Mouse (Mus musculus) kidney, adult 2 months (tissue): ENCODE measurements at regions not wholly inside any gene's neighbourhood (a gene's known extent, or its start where the extent isn't known, plus 50 kb on each side); places are given as distances from the start of the nearest gene placed in this dataset.

Experiments used
- DNase-seq: peaks from one replicate; pipeline ENCODE4 v3.0.0; 2021
- H3K27ac ChIP-seq: fragments of 200-500 bp; 2 replicates; pipeline ENCODE4 v1.5.1; 2012; ENCODE audit warnings: low read depth, low read length, control low read depth, inconsistent platforms; ENCODE audit not compliant: insufficient read depth
- H3K27me3 ChIP-seq: fragments of 200-500 bp; replicated peaks from 2 replicates; pipeline ENCODE4 v1.6.1; 2012; ENCODE audit warnings: mild to moderate bottlenecking, moderate library complexity, low read length, inconsistent platforms; ENCODE audit not compliant: control insufficient read depth, insufficient read depth
- H3K36me3 ChIP-seq: fragments of 200-500 bp; 2 replicates; pipeline ENCODE4 v1.6.1; 2012; ENCODE audit warnings: mild to moderate bottlenecking, moderate library complexity, low read length, inconsistent platforms; ENCODE audit not compliant: control insufficient read depth, insufficient read depth
- H3K4me1 ChIP-seq: fragments of 200-500 bp; 2 replicates; pipeline ENCODE4 v1.6.1; 2011; ENCODE audit warnings: low read length; ENCODE audit not compliant: control insufficient read depth, insufficient read depth
- H3K4me3 ChIP-seq: fragments of 200-500 bp; 2 replicates; pipeline ENCODE4 v1.5.1; 2011; ENCODE audit warnings: mild to moderate bottlenecking, low read depth, low read length, control low read depth; ENCODE audit not compliant: insufficient read depth
- CTCF ChIP-seq: fragments of 200-500 bp; conservative IDR thresholded peaks from 2 replicates; pipeline ENCODE4 v1.5.1; 2011; ENCODE audit warnings: low read depth, mild to moderate bottlenecking, control low read depth, low read length, moderate library complexity, mixed read lengths; ENCODE audit not compliant: insufficient read depth, insufficient read length
- POLR2A ChIP-seq: fragments of 200-500 bp; IDR thresholded peaks from one replicate; pipeline ENCODE4 v1.6.1; 2011; ENCODE audit warnings: low read depth, low read length, control low read depth
- WGBS: fragments of 180-500 bp; shearing (Covaris S2); methylation state at CpG from one replicate; pipeline ENCODE4 v1.1.7; 2018; 5-methylcytosine and 5-hydroxymethylcytosine counted together

DNA sequence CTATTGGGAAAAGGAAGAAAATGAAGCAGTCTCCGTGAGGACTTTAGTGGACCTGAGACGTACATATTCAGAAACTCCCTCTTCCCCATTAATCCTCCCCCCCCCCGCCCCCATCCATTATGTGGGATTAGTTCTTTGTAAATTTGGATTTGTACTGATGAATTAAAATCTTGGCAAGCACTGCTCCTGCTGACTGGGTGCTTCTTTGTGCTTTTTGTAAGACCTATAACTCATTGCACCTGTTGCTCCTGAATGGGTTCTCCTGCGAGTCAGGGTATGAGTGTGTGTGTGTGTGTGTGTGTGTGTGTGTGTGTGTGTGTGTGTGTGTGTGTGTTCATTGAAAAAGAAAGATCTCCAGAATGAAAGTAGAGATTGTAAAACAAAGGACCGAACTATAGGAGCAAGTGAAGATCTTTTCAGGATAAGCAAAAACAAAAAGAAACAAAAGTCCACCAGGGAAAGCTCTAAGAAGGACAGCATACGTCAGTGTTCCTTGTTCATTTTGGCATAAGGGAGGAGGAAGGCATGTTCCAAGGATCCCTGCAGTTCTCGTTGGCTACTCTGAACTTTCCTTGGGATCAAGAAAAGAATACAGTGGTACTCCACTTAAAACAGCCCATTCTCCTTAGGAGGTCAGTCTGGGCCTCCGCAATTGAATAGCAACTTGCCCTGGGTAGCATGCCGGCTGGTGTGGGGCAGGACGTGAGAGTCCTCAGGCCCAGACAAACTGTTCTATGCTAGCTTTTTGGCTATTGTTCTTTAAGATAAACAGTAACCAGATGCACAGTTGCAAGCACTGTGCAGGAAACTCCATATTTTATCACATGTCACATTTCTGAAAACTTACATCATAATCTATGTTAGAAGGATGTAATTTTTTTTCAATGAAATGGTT is 131.9 kb upstream of the Zfp462 start:
- TF ChIP-seq POLR2A, result no peak
- TF ChIP-seq CTCF, result no peak
- no peak overlapping the region for H3K27ac ChIP-seq
- H3K36me3 ChIP-seq, result no peaks in the 10 kb centered on the region
- no peaks in the 10 kb centered on the region for H3K4me1 ChIP-seq
- no peak for DNase-seq
- WGBS, result 71% methylated on average over 10 of the region's 10 CpGs
- H3K4me3 ChIP-seq, result no peak overlapping the region
- H3K27me3 ChIP-seq, result no peaks in the 10 kb centered on the region; the same call in 1 of the 2 replicates

DNA sequence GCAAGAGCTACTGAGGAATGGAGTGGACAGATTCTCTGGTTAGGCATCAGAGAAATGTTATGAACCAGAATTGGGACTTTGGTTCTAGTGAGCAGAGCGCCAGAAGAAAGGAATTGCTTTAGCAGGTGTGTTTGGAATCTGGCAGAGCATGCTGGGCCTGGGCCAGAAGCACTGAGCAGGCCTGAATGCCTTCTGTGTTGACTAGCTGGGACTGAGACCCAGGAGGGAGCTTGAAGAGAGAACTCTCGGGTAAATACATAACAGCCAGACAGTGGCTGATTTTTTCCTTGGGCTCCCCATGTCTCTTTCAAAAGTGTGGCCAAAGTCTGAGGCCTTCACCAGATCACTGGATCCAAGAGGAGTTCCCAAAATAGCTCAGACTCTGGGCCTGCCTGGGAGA is 107.5 kb upstream of the Zfp462 start:
- H3K4me3 ChIP-seq, result no peak overlapping the region
- no peaks in the 10 kb centered on the region for H3K27me3 ChIP-seq
- H3K4me1 ChIP-seq, result no peaks in the 10 kb centered on the region
- DNase-seq, result peak; percentile 80
- TF ChIP-seq POLR2A (no peak), CTCF (no peak)
- WGBS, result 65% methylated on average over 2 of the region's 2 CpGs
- H3K36me3 ChIP-seq, result no peaks in the 10 kb centered on the region
- H3K27ac ChIP-seq, result no peak overlapping the region

DNA sequence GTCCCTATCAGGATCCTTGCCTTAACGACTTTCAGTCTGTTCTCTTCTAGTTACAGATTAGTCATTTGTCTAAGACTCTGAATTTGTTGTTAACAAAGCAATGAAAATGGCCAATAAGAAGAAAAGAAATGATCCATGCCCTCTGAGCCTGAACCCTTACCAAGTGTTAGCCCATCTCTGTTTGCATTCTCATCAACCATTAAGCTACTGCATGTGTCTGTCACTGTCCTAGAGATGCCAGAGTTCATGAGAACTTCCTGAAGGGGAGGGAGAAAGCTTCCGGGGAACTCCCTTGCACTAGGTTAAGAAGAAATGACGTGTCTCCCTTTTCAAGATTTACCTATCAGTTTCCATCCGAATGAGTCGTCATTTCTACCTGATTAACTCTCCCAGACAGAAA is 106.7 kb upstream of the Zfp462 start:
- H3K36me3 ChIP-seq, result no peaks in the 10 kb centered on the region
- 28% methylated on average over 5 of the region's 5 CpGs for WGBS
- H3K4me3 ChIP-seq, result no peak overlapping the region
- H3K27ac ChIP-seq, result no peak overlapping the region
- no peak for TF ChIP-seq POLR2A
- no peak for TF ChIP-seq CTCF
- H3K27me3 ChIP-seq, result no peaks in the 10 kb centered on the region
- peak; percentile 49 for DNase-seq
- H3K4me1 ChIP-seq, result no peaks in the 10 kb centered on the region

DNA sequence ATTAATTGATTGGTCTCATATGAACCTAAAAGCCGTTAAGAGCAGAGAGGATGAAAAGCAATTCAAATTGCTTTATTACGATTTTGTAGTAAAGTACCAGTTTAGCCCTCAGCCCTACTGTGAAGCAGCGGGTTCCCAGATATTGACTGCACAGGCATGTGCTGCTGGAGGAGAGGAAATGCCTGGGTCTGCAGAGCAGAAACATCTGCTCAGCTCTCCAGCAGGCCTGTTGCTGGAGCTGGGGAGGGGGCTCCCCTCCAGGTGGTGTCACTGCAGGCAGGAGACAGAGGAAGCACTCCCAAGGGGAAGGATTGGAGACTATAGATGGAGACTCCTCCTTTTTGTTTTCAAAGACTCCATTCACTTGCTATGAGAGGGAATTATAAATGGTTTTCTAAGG is 106.1 kb upstream of the Zfp462 start:
- no peak for DNase-seq
- Histone ChIP-seq H3K36me3 (no peaks in the 10 kb centered on the region), H3K4me1 (no peaks in the 10 kb centered on the region), H3K27ac (no peak overlapping the region), H3K27me3 (no peaks in the 10 kb centered on the region), H3K4me3 (no peak overlapping the region)
- no peak for TF ChIP-seq CTCF
- TF ChIP-seq POLR2A, result no peak
- WGBS, result 43% methylated on average over 3 of the region's 3 CpGs

GRCm38 (mm10) chr4:54852991-54853925 is 91.6 kb upstream of the Zfp462 start:
- Histone ChIP-seq H3K27ac (no peak overlapping the region), H3K36me3 (no peaks in the 10 kb centered on the region), H3K4me3 (no peak overlapping the region), H3K27me3 (no peaks in the 10 kb centered on the region), H3K4me1 (no peaks in the 10 kb centered on the region)
- WGBS, result 88% methylated on average over 7 of the region's 7 CpGs
- no peak for TF ChIP-seq CTCF
- no peak for TF ChIP-seq POLR2A
- DNase-seq, result no peak

- 96% methylated on average over 3 of the region's 3 CpGs for WGBS
- no peaks in the 10 kb centered on the region for H3K36me3 ChIP-seq
- no peak for DNase-seq
- H3K27me3 ChIP-seq, result no peaks in the 10 kb centered on the region
- no peak overlapping the region for H3K4me3 ChIP-seq
- no peak overlapping the region for H3K27ac ChIP-seq
- H3K4me1 ChIP-seq, result no peaks in the 10 kb centered on the region
- TF ChIP-seq POLR2A (no peak), CTCF (no peak)
These were observed 86.2 kb upstream of the Zfp462 start for GRCm38 (mm10) chr4:54858604-54859003.

DNA sequence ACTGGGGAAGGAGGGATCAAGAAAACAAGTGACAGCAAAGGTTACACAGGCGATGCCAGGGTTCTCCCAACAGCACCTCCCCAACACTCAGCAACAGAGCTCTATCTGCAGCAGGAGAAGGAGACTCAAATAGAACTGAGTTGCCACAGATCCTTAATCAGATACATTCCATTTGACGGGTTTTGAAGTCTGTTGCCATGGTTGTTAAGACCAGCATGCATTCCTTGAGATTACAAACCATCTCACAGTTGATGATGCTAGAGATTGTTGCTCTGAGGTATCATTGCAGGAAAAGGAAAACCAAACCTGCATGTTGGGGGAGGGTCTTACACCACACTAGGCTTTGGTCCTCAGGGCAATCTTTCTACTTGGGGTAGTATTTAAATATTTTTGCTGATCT is 78.8 kb upstream of the Zfp462 start:
- no peak for DNase-seq
- no peak overlapping the region for H3K4me3 ChIP-seq
- H3K4me1 ChIP-seq, result no peaks in the 10 kb centered on the region
- H3K27ac ChIP-seq, result no peak overlapping the region
- WGBS, result 48% methylated on average over 2 of the region's 2 CpGs
- H3K27me3 ChIP-seq, result no peaks in the 10 kb centered on the region
- no peak for TF ChIP-seq CTCF
- TF ChIP-seq POLR2A, result no peak
- no peaks in the 10 kb centered on the region for H3K36me3 ChIP-seq
